Mouse (Mus musculus): ENCODE data around the gene Sdk1. TPM values are rescaled to one million over a fixed set of nuclear protein-coding genes. Genes with fewer than 3 reads are reported as not detected.

Sdk1 gene
- polyA plus RNA-seq, 1 experiment from 2014 or later: 1.2 TPM

DNA sequence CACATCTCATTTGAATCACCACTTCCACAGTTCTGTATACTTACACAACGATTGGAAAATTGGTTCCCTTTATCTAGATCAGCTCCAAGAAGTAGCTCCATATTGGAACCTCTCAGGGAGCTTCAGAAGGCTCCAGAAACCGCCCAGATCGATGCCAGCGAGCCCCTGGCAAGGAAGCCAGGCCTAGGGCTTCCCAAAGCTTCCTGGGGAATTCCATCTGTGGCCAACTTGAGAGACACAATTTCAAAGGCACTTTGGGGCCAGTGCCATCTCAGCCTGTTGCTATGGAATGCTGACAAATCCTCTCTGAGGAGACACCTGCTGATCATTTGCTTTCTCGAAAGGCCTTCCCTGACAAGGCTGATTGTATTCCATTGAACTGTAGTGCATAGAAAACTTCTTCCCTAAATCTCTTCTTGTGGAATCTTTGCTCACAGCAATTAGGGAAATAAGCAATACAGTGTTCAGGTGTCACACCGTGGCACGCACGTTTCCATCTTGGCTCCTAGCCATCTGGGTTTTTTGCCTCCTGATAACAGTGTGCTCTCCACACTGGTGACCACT is 595.7 kb downstream of the Sdk1 start:
- Histone ChIP-seq H3K9me3 (ENCODE audit: control insufficient read depth, low read length) (no peaks in the 10 kb centered on the region), H3K9ac (ENCODE audit: low read length) (no peak overlapping the region), H3K27ac (replicated peaks; ENCODE audit: low read depth, low read length) (no peak overlapping the region), H3K36me3 (ENCODE audit: control insufficient read depth, insufficient read depth, low read length) (no peaks in the 10 kb centered on the region), H3K4me2 (ENCODE audit: low read depth, severe bottlenecking) (no peak overlapping the region), H3K4me3 (ENCODE audit: low read depth, low read length) (no peak overlapping the region), H3K27me3 (ENCODE audit: control insufficient read depth, insufficient read depth, low read length) (no peaks in the 10 kb centered on the region), H3K4me1 (ENCODE audit: control insufficient read depth, insufficient read depth, low read length) (0 out of 2 replicates have a peak, but pooled peaks cover 2% of the 10 kb centered on the region)
- ATAC-seq (ENCODE audit: insufficient number of reproducible peaks, low FRiP score, low TSS enrichment, low read depth) (no peak), DNase-seq (ENCODE audit: low spot score) (no peak)
- WGBS: 64% methylated on average over 8 of the region's 8 CpGs

- Histone ChIP-seq H3K27ac (replicated peaks; ENCODE audit: low read depth, low read length) (no peak overlapping the region), H3K27me3 (ENCODE audit: control insufficient read depth, insufficient read depth, low read length) (no peaks in the 10 kb centered on the region), H3K4me3 (ENCODE audit: low read depth, low read length) (no peak overlapping the region), H3K4me1 (ENCODE audit: control insufficient read depth, insufficient read depth, low read length) (no peaks in the 10 kb centered on the region), H3K4me2 (ENCODE audit: low read depth, severe bottlenecking) (no peak overlapping the region), H3K36me3 (ENCODE audit: control insufficient read depth, insufficient read depth, low read length) (no peaks in the 10 kb centered on the region), H3K9ac (ENCODE audit: low read length) (no peak overlapping the region), H3K9me3 (ENCODE audit: control insufficient read depth, low read length) (no peaks in the 10 kb centered on the region)
- 90% methylated on average over 4 of the region's 4 CpGs for WGBS
- ATAC-seq (ENCODE audit: insufficient number of reproducible peaks, low FRiP score, low TSS enrichment, low read depth) (no peak), DNase-seq (ENCODE audit: low spot score) (no peak)
These were observed 603.4 kb downstream of the Sdk1 start for GRCm38 (mm10) chr5:141844701-141845100.

GRCm38 (mm10) chr5:141847686-141848085 is 606.4 kb downstream of the Sdk1 start:
- Histone ChIP-seq H3K4me3 (ENCODE audit: low read depth, low read length) (no peak overlapping the region), H3K9me3 (ENCODE audit: control insufficient read depth, low read length) (no peaks in the 10 kb centered on the region), H3K4me1 (ENCODE audit: control insufficient read depth, insufficient read depth, low read length) (0 out of 2 replicates have a peak, but pooled peaks cover 4% of the 10 kb centered on the region), H3K27ac (replicated peaks; ENCODE audit: low read depth, low read length) (no peak overlapping the region), H3K9ac (ENCODE audit: low read length) (no peak overlapping the region), H3K27me3 (ENCODE audit: control insufficient read depth, insufficient read depth, low read length) (no peaks in the 10 kb centered on the region), H3K36me3 (ENCODE audit: control insufficient read depth, insufficient read depth, low read length) (no peaks in the 10 kb centered on the region), H3K4me2 (ENCODE audit: low read depth, severe bottlenecking) (no peak overlapping the region)
- ATAC-seq (ENCODE audit: insufficient number of reproducible peaks, low FRiP score, low TSS enrichment, low read depth) (no peak), DNase-seq (ENCODE audit: low spot score) (no peak)
- 87% methylated on average over 4 of the region's 4 CpGs for WGBS

GRCm38 (mm10) chr5:141852175-141852574 is 610.9 kb downstream of the Sdk1 start:
- Histone ChIP-seq H3K9me3 (ENCODE audit: control insufficient read depth, low read length) (no peaks in the 10 kb centered on the region), H3K9ac (ENCODE audit: low read length) (no peak overlapping the region), H3K4me1 (ENCODE audit: control insufficient read depth, insufficient read depth, low read length) (0 out of 2 replicates have a peak, but pooled peaks cover 4% of the 10 kb centered on the region), H3K27ac (replicated peaks; ENCODE audit: low read depth, low read length) (no peak overlapping the region), H3K4me3 (ENCODE audit: low read depth, low read length) (no peak overlapping the region), H3K4me2 (ENCODE audit: low read depth, severe bottlenecking) (no peak overlapping the region), H3K36me3 (ENCODE audit: control insufficient read depth, insufficient read depth, low read length) (no peaks in the 10 kb centered on the region), H3K27me3 (ENCODE audit: control insufficient read depth, insufficient read depth, low read length) (no peaks in the 10 kb centered on the region)
- DNase-seq (ENCODE audit: low spot score) (no peak), ATAC-seq (ENCODE audit: insufficient number of reproducible peaks, low FRiP score, low TSS enrichment, low read depth) (no peak)
- WGBS: 41% methylated on average over 8 of the region's 8 CpGs

GRCm38 (mm10) chr5:141856447-141856846 is 615.2 kb downstream of the Sdk1 start:
- 69% methylated on average over 2 of the region's 2 CpGs for WGBS
- Histone ChIP-seq H3K4me2 (ENCODE audit: low read depth, severe bottlenecking) (no peak overlapping the region), H3K4me1 (ENCODE audit: control insufficient read depth, insufficient read depth, low read length) (0 out of 2 replicates have a peak, but pooled peaks cover 4% of the 10 kb centered on the region), H3K9ac (ENCODE audit: low read length) (no peak overlapping the region), H3K4me3 (ENCODE audit: low read depth, low read length) (no peak overlapping the region), H3K36me3 (ENCODE audit: control insufficient read depth, insufficient read depth, low read length) (no peaks in the 10 kb centered on the region), H3K27me3 (ENCODE audit: control insufficient read depth, insufficient read depth, low read length) (no peaks in the 10 kb centered on the region), H3K27ac (replicated peaks; ENCODE audit: low read depth, low read length) (no peak overlapping the region), H3K9me3 (ENCODE audit: control insufficient read depth, low read length) (no peaks in the 10 kb centered on the region)
- no peak for ATAC-seq (ENCODE audit: insufficient number of reproducible peaks, low FRiP score, low TSS enrichment, low read depth)
- DNase-seq (ENCODE audit: low spot score): no peak

DNA sequence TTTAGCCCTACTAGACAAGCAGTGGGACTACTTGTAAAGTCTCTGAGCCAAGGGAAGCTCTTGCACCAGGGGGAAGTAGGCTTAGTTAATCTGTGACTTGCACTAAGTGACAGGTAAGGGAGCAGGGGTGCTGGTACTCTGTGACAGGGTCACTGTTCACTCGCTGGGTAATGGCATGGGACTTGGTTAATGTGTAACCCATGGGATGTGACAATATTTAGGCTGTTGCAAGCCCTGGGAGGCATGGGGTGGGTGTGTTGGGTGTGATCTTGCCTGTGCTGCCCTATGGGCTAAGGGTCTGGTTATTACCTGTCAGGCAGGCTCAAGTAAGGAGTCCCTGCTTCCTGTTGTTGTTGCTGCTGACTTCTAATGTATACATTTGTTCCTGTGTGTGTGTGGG is 616.5 kb downstream of the Sdk1 start:
- Histone ChIP-seq H3K4me3 (ENCODE audit: low read depth, low read length) (no peak overlapping the region), H3K4me1 (ENCODE audit: control insufficient read depth, insufficient read depth, low read length) (no peaks in the 10 kb centered on the region), H3K36me3 (ENCODE audit: control insufficient read depth, insufficient read depth, low read length) (no peaks in the 10 kb centered on the region), H3K9ac (ENCODE audit: low read length) (no peak overlapping the region), H3K4me2 (ENCODE audit: low read depth, severe bottlenecking) (no peak overlapping the region), H3K27me3 (ENCODE audit: control insufficient read depth, insufficient read depth, low read length) (no peaks in the 10 kb centered on the region), H3K27ac (replicated peaks; ENCODE audit: low read depth, low read length) (no peak overlapping the region), H3K9me3 (ENCODE audit: control insufficient read depth, low read length) (no peaks in the 10 kb centered on the region)
- ATAC-seq (ENCODE audit: insufficient number of reproducible peaks, low FRiP score, low TSS enrichment, low read depth): no peak
- DNase-seq (ENCODE audit: low spot score): no peak
- 86% methylated on average over 1 of the region's 1 CpGs for WGBS

GRCm38 (mm10) chr5:141858406-141859160 is 617.3 kb downstream of the Sdk1 start:
- H3K9me3 ChIP-seq (ENCODE audit: control insufficient read depth, low read length): no peaks in the 10 kb centered on the region
- H3K4me2 ChIP-seq (ENCODE audit: low read depth, severe bottlenecking): no peak overlapping the region
- no peaks in the 10 kb centered on the region for H3K27me3 ChIP-seq (ENCODE audit: control insufficient read depth, insufficient read depth, low read length)
- H3K4me3 ChIP-seq (ENCODE audit: low read depth, low read length): no peak overlapping the region
- H3K27ac ChIP-seq (replicated peaks; ENCODE audit: low read depth, low read length): no peak overlapping the region
- WGBS: 36% methylated on average over 8 of the region's 8 CpGs
- no peak for ATAC-seq (ENCODE audit: insufficient number of reproducible peaks, low FRiP score, low TSS enrichment, low read depth)
- no peaks in the 10 kb centered on the region for H3K36me3 ChIP-seq (ENCODE audit: control insufficient read depth, insufficient read depth, low read length)
- no peak overlapping the region for H3K9ac ChIP-seq (ENCODE audit: low read length)
- no peaks in the 10 kb centered on the region for H3K4me1 ChIP-seq (ENCODE audit: control insufficient read depth, insufficient read depth, low read length)
- no peak for DNase-seq (ENCODE audit: low spot score)

GRCm38 (mm10) chr5:141866042-141866441 is 624.8 kb downstream of the Sdk1 start:
- ATAC-seq (ENCODE audit: insufficient number of reproducible peaks, low FRiP score, low TSS enrichment, low read depth) (no peak), DNase-seq (ENCODE audit: low spot score) (no peak)
- 79% methylated on average over 3 of the region's 3 CpGs for WGBS
- H3K27me3 ChIP-seq (ENCODE audit: control insufficient read depth, insufficient read depth, low read length): no peaks in the 10 kb centered on the region
- 0 out of 2 replicates have a peak, but pooled peaks cover 8% of the 10 kb centered on the region for H3K4me1 ChIP-seq (ENCODE audit: control insufficient read depth, insufficient read depth, low read length)
- H3K4me3 ChIP-seq (ENCODE audit: low read depth, low read length): no peak overlapping the region
- no peak overlapping the region for H3K4me2 ChIP-seq (ENCODE audit: low read depth, severe bottlenecking)
- no peaks in the 10 kb centered on the region for H3K9me3 ChIP-seq (ENCODE audit: control insufficient read depth, low read length)
- H3K9ac ChIP-seq (ENCODE audit: low read length): no peak overlapping the region
- H3K27ac ChIP-seq (replicated peaks; ENCODE audit: low read depth, low read length): no peak overlapping the region
- no peaks in the 10 kb centered on the region for H3K36me3 ChIP-seq (ENCODE audit: control insufficient read depth, insufficient read depth, low read length)

Data from limb, embryonic 11.5 days (tissue).